Mouse (Mus musculus): ENCODE measurements at regions not wholly inside any gene's neighbourhood (a gene's known extent, or its start where the extent isn't known, plus 50 kb on each side); places are given as distances from the start of the nearest gene placed in this dataset.
A peak's percentile ranks its signal among the peaks of the same experiment; 100 is the strongest.
"Not testable (repeated sequence)": the region's sequence is repeated elsewhere in the genome, so short reads cannot be mapped to it uniquely, and the experiment has no call there.

DNA sequence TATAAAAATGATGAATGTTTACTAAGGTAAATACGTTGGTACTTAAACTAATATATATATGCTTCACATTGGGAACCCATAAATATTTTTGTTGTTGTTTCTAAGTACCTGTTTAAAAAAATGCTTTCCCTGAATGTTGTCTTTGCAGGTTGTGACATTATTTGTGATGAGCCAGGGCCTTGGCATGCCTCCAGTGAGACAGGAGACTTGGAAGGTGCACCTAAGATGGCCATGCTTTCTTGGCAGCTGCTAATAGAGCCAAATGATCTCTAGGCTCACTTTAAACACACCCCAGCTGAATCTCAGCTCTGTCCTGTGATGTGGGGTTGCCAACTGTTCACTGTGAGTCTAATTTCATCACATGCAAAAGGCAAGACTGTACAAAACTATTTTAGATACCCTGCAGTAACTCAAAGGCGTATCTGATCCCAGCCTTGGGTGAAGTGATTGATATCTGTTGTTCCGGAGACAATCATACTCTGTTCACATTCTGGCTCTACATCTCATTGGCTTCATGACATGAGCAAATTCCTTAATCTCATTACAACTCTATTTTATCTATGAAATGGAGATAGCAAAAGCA is 197.8 kb upstream of the P2ry1 start:
- DNase-seq (ENCODE audit: low read depth) = no peak

GRCm38 (mm10) chr3:60811924-60812323 is 190.7 kb upstream of the P2ry1 start:
- DNase-seq (ENCODE audit: low read depth) = peak; percentile 8

DNA sequence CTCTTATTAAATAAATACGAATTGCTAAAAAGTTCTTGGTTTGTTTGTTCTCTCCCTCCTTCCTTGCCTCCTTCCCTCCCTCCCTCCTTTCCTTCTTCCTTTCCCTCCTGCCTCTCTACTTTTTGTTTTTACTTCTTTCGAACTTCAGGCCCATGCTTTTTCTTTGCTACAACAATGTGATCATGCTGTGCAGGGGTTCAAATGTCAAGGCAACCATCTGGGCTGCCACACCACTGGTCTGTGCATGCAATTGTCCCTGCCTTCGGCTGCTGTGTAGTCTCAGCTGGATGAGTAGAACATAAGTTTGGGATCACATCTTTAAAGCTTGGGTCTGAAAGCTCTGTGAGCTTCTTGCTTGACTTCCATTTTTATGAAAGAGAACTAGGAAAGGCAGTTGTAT is 189.1 kb upstream of the P2ry1 start:
- no peak for DNase-seq (ENCODE audit: low read depth)

GRCm38 (mm10) chr3:60819684-60820281 is 182.8 kb upstream of the P2ry1 start:
- DNase-seq (ENCODE audit: low read depth) = no peak

GRCm38 (mm10) chr3:60821463-60821862 is 181.1 kb upstream of the P2ry1 start:
- DNase-seq (ENCODE audit: low read depth) = no peak

GRCm38 (mm10) chr3:60826759-60827158 is 175.8 kb upstream of the P2ry1 start:
- no peak for DNase-seq (ENCODE audit: low read depth)

GRCm38 (mm10) chr3:60832385-60832784 is 170.2 kb upstream of the P2ry1 start:
- no peak for DNase-seq (ENCODE audit: low read depth)

DNA sequence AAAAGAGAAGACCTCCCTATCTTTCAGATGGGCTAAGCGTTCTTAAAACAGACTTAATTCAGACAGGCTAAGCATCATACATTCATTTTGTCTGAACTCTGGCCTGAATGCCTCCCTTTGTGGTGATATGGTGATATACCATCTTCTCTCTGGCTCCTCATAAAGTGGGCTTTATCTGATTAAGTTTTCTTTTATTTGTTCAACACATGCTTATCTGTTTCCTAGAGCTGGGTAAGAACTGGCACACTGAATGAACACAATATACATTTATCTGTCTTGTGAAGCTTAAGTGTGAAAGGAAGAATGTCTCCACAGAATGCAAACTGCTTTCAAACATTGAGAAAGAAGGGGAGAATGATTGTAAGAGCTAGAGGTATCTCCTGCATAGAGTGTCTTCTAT is 160.7 kb upstream of the P2ry1 start:
- DNase-seq (ENCODE audit: low read depth) = no peak

DNA sequence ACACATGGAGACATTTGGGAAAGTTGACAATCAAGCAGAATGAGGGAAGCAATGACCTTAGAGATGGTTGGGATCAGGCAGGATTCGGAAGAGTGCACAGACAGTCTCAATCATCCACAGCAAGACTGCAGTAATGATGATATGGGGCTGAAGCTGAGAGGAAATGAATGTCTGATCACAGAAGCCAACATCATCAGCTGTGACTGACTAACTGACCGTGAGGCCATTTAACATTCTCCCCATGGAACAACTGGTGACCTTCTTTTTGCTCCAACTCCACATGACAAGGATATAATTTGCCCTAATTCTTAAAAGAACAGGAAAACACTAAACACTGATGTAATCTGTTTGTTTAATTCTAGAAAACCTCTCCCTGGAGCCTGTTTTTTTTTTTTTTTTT is 157.3 kb upstream of the P2ry1 start:
- no peak for DNase-seq (ENCODE audit: low read depth)

- no peak for DNase-seq (ENCODE audit: low read depth)
Measured at GRCm38 (mm10) chr3:60848437-60848836, 154.2 kb upstream of the P2ry1 start.

GRCm38 (mm10) chr3:60853773-60854172 is 148.8 kb upstream of the P2ry1 start:
- no peak for DNase-seq (ENCODE audit: low read depth)

DNA sequence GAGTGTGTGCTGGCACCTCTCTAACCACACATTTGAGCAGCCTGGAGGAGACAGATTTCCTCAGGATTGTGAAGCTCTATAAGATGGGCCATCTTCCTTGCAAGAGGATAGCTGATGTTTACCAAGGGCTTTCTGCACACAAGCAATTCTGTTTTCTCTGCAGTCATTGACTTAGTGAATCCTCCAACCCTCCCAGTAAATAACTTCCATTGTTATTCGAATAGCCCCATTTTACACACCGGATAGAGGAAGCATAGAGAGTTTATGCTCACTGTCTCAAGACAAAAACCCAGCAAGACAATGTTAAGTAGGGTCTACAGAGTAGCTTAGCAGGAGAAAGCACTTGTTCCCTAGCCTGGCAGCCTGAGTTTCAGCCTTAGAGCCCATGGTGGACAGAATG is 146.9 kb upstream of the P2ry1 start:
- DNase-seq (ENCODE audit: low read depth) = no peak

DNA sequence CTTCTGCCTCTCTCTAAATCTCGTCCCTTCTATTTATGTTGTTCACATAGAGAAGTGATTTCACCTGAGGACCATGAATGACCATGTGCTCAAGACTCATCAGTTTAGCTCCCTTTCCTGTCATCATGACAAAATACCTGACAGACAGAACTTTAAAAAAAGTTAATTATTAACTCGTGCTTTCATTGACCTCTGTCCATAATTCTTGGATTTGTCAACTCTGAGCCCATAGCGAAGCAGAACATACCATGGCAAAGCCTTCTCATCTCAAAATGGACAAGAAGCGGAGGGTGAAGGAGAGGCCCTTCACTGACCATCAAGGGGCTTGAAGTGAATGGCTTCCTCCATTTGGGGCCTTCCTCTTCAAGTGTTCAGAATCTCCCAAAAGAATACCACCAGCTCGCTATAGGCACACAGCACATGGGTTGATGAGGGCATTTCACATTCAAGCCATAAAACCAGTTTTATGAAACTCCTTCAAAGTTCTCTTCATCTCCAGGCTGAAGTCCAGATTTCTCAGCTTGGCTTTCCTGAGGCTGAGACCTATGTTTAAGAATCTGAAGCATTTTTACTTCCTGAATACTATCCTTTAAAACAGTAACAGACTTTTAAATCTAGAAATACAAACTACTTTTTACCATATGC is 144.0 kb upstream of the P2ry1 start:
- no peak for DNase-seq (ENCODE audit: low read depth)

- no peak for DNase-seq (ENCODE audit: low read depth)
Measured at GRCm38 (mm10) chr3:60859119-60859515, 143.5 kb upstream of the P2ry1 start.

DNA sequence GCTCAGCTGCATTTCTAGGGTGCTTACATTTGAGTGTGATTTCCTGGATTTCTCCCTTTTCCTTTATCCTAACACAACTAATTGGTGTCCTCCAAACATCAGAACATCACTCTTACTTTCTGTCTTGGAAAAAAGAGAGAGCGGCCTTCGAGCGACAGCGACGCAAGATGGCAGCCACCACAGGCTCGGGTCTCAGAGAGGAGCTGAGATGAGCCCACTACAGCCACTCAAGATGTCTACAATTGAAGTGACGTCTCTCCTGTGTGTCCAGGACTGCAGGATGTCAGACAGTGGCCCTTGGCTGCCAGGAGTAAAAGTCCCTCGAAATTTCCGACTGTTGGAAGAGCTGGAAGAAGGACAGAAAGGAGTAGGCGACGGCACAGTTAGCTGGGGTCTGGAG is 125.7 kb upstream of the P2ry1 start:
- DNase-seq (ENCODE audit: low read depth) = not testable (repeated sequence)

DNA sequence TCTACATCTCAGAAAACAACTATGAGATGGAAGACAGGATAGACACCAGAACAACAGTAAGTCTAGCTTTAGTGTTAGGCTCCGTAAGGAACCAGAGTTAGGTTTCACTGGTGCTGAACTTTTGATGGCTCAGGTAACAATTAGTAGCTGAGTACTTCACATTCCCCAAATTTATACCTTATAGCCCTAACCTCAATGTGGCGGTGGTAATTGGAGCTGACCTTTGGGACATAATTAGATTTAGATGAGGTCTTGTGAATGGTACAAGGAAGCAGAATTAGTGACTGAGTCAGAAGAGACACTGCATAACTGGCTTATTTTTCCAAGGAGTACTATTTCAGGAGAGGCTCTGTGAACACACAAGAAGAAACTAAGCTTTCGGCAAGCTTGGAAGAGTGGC is 123.7 kb upstream of the P2ry1 start:
- DNase-seq (ENCODE audit: low read depth) = no peak

- DNase-seq (ENCODE audit: low read depth) = no peak
Measured at GRCm38 (mm10) chr3:60884027-60884426, 118.6 kb upstream of the P2ry1 start.

- DNase-seq (ENCODE audit: low read depth) = no peak
Measured at GRCm38 (mm10) chr3:60889191-60889861, 113.3 kb upstream of the P2ry1 start.

- DNase-seq (ENCODE audit: low read depth) = no peak
Measured at GRCm38 (mm10) chr3:60897628-60898269, 104.8 kb upstream of the P2ry1 start.

- no peak for DNase-seq (ENCODE audit: low read depth)
Measured at GRCm38 (mm10) chr3:60898720-60899119, 103.9 kb upstream of the P2ry1 start.

DNA sequence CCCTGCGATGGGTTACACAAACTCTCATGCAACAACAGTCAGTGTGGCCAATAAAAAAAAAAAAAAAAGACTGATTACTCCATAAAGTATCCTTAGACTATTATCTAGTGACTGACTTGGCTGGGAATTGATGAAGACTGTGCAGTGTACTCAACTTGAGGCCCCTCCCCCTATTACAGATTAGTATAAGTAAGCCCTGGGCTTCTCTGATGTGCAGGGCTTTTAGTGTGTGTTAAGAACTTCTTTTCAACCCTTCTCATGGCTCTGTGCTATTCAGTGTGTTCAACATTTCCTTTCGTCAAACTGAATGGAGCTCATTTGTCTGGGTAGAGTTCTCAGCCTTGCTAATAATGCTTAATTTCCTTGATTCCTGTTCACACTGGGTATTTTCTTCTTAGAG is 101.0 kb upstream of the P2ry1 start:
- DNase-seq (ENCODE audit: low read depth) = no peak

- no peak for DNase-seq (ENCODE audit: low read depth)
Measured at GRCm38 (mm10) chr3:60916411-60916810, 86.2 kb upstream of the P2ry1 start.

DNA sequence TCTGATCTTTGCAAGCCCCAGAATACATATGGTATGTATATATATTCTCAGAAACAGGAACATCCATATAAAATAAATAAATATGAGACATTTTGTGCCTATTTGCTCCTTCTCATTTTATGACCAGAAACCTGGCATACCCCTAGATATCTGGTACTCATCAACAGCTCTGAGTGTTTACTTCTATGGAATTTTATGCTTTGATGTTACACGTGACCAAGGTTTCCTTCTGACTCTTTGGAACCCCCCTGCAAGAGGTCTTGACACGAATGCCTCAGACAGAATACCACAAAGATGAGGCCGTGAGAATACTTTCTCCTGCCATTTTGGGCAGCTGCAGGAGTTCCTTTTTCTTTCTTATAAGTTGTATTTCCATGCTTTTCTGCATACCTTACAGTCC is 85.3 kb upstream of the P2ry1 start:
- no peak for DNase-seq (ENCODE audit: low read depth)

Data from NIH3T3 (cell line).